Mouse (Mus musculus) hindbrain, postnatal 0 days (tissue): ENCODE results near the gene Pdk2. TPM values are rescaled to one million over a fixed set of nuclear protein-coding genes. Genes with fewer than 3 reads are reported as not detected.
A peak's percentile ranks its signal among the peaks of the same experiment; 100 is the strongest.

Experiments used
- ATAC-seq: fragments of 200-750 bp; cut with Nextera tagmentation; 2 replicates; pipeline ENCODE4 v1.8.0; 2017; ENCODE audit warnings: mild to moderate bottlenecking, moderate TSS enrichment, moderate library complexity
- DNase-seq: peaks from one replicate; pipeline ENCODE4 v3.0.0-alpha.2; 2015; ENCODE audit warnings: low spot score
- H3K27ac ChIP-seq: fragments of 300-500 bp; sonication (generic); 2 replicates; pipeline ENCODE4 v1.5.1; 2014; ENCODE audit warnings: mild to moderate bottlenecking
- H3K27me3 ChIP-seq: fragments of 300-500 bp; sonication (generic); 2 replicates; pipeline ENCODE4 v1.6.1; 2014; ENCODE audit warnings: low read length, mixed read lengths; ENCODE audit not compliant: insufficient read depth
- H3K36me3 ChIP-seq: fragments of 300-500 bp; sonication (generic); 2 replicates; pipeline ENCODE4 v1.6.1; 2014; ENCODE audit warnings: low read length, mixed read lengths; ENCODE audit not compliant: insufficient read depth
- H3K4me1 ChIP-seq: fragments of 300-500 bp; sonication (generic); 2 replicates; pipeline ENCODE4 v1.6.1; 2014; ENCODE audit warnings: antibody characterized with exemption, low read length, mixed read lengths; ENCODE audit not compliant: insufficient read depth
- H3K4me2 ChIP-seq: fragments of 300-500 bp; sonication (generic); 2 replicates; pipeline ENCODE4 v1.6.1; 2014; ENCODE audit warnings: low read depth, mild to moderate bottlenecking, low read length, moderate library complexity, mixed read lengths
- H3K4me3 ChIP-seq: fragments of 300-500 bp; sonication (generic); 2 replicates; pipeline ENCODE4 v1.5.1; 2014; ENCODE audit warnings: low read length
- H3K9ac ChIP-seq: fragments of 300-500 bp; sonication (generic); replicated peaks from 2 replicates; pipeline ENCODE4 v1.6.1; 2014; ENCODE audit warnings: mild to moderate bottlenecking, low read length, moderate library complexity, mixed read lengths
- H3K9me3 ChIP-seq: fragments of 300-500 bp; sonication (generic); 2 replicates; pipeline ENCODE4 v1.6.1; 2016; ENCODE audit warnings: low read length, mixed read lengths
- CTCF ChIP-seq: IDR thresholded peaks from 2 replicates; pipeline ENCODE4 v1.5.1; 2016; ENCODE audit warnings: antibody characterized with exemption, control low read depth, low read depth
- WGBS: fragments of 180-500 bp; shearing (Covaris S2); extraction: QIAGEN DNeasy Blood & Tissue Kit; methylation state at CpG from one replicate; pipeline ENCODE4 v1.1.7; 2014; 5-methylcytosine and 5-hydroxymethylcytosine counted together
- polyA plus RNA-seq: library from polyadenylated mRNA; unstranded; fragments of >200 nt; fragmentation: Nextera tagmentation; extraction: Ambion mirVana; gene quantifications from 2 replicates; pipeline ENCODE4 v1.2.1, GENCODE M21; 2015
- total RNA-seq: library from RNA; depleted of rRNA; stranded (reverse); fragments of >200 nt; gene quantifications from 2 replicates; pipeline ENCODE4 v1.2.3, GENCODE M21; 2014

The Pdk2 gene
- total and polyA plus RNA-seq, 2 experiments from 2014 or later, result 25.0 to 49.0 TPM

DNA sequence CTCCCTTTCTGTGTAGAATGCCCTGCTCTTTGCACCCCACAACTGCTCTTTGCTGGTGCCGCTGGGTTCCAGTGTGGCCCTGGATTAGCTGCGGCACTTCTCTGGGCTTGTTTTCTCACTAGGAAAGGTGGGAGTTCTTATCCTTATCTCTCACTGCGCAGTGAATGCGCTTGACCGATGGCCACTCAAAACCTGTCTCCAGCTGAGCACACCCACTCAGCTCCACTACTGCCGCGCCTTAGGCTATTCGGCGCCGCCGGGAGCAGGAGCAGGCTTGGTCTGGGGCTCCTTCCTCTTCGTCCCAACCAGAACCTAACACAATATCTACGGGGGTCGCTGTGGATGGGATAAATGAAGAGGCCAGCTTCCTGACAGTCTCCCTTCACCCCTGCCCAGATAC is 7.5 kb downstream of the Pdk2 start:
- ATAC-seq (no peak), DNase-seq (no peak)
- Histone ChIP-seq H3K27ac (no peak overlapping the region), H3K36me3 (0 out of 2 replicates have a peak, but pooled peaks cover 5% of the 10 kb centered on the region), H3K4me1 (no peaks in the 10 kb centered on the region), H3K4me3 (no peak overlapping the region), H3K9me3 (no peaks in the 10 kb centered on the region), H3K4me2 (no peak overlapping the region), H3K27me3 (no peaks in the 10 kb centered on the region), H3K9ac (no peak overlapping the region)
- 85% methylated on average over 14 of the region's 14 CpGs for WGBS
- no peak for TF ChIP-seq CTCF

DNA sequence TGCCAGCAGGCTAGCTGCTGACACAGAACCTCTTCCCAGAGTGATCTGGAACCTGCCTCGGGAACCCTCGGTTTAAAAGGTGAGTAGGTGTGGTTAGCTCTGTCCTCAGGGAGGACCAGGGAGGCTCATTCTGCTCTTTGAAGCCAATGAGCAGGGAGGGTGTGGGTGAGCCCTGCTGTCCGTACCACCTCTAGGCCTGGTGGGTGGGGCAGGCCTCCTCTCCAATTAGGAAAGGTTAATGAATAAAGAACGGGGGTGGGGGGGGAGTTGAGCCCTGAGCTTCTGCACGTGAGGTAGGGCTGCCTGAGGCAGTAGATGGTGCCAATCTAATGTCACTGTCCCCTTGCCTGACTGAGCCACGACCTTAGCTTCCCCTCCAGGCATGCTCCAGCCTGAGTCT is 8.2 kb downstream of the Pdk2 start:
- H3K4me3 ChIP-seq, result no peak overlapping the region
- no peak for DNase-seq
- WGBS, result 41% methylated on average over 6 of the region's 6 CpGs

DNA sequence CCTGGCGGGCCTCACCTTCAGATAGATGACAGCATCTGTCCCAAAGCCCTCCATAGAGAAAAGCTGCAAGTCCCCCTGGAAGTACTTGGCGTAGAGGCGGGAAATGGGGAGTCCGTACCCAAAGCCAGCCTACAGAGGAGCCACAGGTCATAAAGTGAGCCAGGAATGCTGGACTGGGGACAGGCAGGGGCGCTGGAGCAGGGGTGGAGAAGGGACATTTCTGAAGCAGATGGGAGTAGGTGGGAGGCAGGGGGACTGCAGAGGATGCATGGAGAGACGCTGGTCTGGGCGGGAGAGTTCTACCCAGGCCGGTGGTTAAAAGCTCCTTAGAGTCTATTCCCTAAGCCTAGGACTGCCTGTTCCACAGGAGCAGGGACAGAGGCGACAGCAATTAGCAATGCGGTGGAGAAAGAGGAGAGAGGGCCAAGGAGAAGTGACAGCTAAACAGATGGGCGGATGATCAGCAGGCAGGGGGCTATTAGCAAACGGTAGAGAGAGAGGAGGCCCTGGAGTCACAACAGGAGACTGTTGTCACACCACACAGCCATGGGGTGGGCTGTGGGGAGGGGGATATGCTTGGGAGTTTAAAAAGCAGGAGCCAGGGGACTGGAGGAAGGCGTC is 13.2 kb downstream of the Pdk2 start:
- H3K27ac ChIP-seq, result peak overlapping the region; percentile 68
- TF ChIP-seq CTCF, result no peak
- ATAC-seq (peak; percentile 5; the same call in 1 of the 2 replicates), DNase-seq (no peak)
- H3K4me1 ChIP-seq, result no peaks in the 10 kb centered on the region
- H3K36me3 ChIP-seq, result peaks cover 24% of the 10 kb centered on the region
- H3K9ac ChIP-seq, result no peak overlapping the region
- H3K4me2 ChIP-seq, result no peak overlapping the region
- H3K4me3 ChIP-seq, result no peak overlapping the region
- no peaks in the 10 kb centered on the region for H3K27me3 ChIP-seq
- WGBS, result 30% methylated on average over 13 of the region's 13 CpGs
- H3K9me3 ChIP-seq, result no peaks in the 10 kb centered on the region

More for the DNA sequence above, 8.2 kb downstream of the Pdk2 start:
- 0 out of 2 replicates have a peak, but pooled peaks cover 5% of the 10 kb centered on the region for H3K36me3 ChIP-seq
- H3K9ac ChIP-seq, result no peak overlapping the region
- no peaks in the 10 kb centered on the region for H3K4me1 ChIP-seq
- H3K4me2 ChIP-seq, result no peak overlapping the region
- H3K27ac ChIP-seq, result no peak overlapping the region
- TF ChIP-seq CTCF, result no peak
- H3K27me3 ChIP-seq, result no peaks in the 10 kb centered on the region
- no peaks in the 10 kb centered on the region for H3K9me3 ChIP-seq
- ATAC-seq, result no peak

DNA sequence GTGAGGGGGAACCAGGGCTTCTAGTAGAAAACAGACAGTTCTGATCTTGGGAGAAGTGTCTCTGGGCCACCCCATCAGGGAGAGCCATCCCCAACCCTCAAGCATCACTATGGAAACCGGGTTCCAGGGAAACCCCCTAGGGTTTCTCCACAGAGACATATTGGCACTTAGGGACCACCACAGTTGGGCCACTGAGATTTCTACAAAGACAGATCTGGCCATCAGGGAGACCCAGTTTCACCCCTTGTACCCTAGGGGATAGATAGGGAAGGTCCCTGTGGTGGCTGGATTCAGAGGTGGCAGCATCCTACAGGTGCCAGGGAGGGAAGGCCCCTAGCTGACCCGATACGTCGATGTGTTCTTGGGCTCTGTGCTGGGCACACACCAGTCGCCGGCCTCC is 14.3 kb downstream of the Pdk2 start:
- DNase-seq (no peak), ATAC-seq (no peak)
- H3K27ac ChIP-seq, result no peak overlapping the region
- TF ChIP-seq CTCF, result no peak
- no peaks in the 10 kb centered on the region for H3K9me3 ChIP-seq
- H3K4me3 ChIP-seq, result no peak overlapping the region
- H3K4me2 ChIP-seq, result no peak overlapping the region
- H3K4me1 ChIP-seq, result no peaks in the 10 kb centered on the region
- WGBS, result 72% methylated on average over 6 of the region's 6 CpGs
- no peak overlapping the region for H3K9ac ChIP-seq
- H3K36me3 ChIP-seq, result peaks cover 33% of the 10 kb centered on the region
- H3K27me3 ChIP-seq, result no peaks in the 10 kb centered on the region

DNA sequence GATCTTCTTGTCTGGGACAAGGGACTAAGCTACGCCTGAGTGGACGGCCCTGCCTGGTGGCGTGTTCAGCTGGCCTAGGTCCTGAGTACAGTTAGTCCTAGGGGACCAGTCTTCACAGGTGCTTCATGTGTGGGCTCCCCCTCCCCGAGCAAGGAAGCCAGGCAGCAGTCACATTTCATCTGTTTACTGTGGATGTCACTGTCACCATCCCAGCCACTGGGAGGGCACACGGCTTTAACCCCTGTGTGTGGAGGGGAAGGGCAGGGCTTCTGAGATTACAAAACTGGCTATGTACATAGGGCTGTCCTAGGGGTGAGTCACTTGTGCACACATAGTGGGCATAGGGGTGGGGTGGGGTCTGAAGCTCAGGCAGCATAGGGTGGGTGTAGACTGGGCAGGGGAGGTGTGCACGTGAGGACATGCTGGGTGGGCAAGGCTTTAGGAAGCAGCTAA is 15.0 kb downstream of the Pdk2 start:
- Histone ChIP-seq H3K9ac (no peak overlapping the region), H3K4me1 (no peaks in the 10 kb centered on the region), H3K36me3 (peaks cover 38% of the 10 kb centered on the region), H3K4me3 (no peak overlapping the region), H3K4me2 (no peak overlapping the region), H3K27me3 (no peaks in the 10 kb centered on the region), H3K9me3 (no peaks in the 10 kb centered on the region), H3K27ac (0 out of 2 replicates have a peak overlapping the region, but pooled peaks have one; percentile 77)
- no peak for TF ChIP-seq CTCF
- ATAC-seq (0 out of 2 replicates have a peak, but pooled peaks have one; percentile 21), DNase-seq (no peak)
- WGBS, result 62% methylated on average over 6 of the region's 6 CpGs

DNA sequence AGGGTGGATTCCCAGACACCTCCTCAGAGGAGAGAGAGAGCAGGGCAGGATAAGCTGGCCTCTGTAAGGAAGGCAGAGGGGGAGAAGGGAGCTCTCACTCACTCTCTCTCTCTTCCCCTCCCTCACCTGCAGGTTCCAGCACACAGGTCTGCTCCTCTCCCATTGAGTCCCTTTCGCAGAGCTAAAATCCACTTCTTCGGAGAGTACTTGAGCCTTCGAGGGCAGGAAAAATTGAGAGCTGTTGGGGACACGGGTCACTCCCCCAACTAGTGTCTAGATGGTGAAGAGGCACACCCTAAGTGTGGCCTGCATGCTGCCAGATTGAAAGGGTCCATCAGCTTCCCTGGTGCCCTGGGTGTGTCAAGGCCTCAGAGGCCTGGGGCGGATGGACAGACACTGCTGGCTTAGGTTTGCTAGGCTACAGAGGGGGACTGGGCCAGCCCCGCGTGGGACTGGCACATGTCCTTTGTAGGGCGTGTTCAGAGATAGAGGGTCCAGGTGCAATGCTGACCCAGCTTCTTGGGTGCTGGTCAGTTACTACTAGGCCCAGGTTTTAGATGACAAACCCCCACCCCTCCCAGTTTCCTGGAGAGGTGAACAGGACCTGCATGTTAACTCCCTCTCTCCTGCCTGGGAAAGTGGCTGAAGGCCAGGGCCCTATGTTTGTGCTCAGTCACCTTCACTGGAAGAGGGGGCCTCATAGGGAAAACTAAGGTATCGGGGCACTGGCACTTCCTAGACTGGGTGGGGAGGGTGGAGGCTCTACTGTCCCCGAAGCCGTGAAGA is 15.7 kb downstream of the Pdk2 start:
- Histone ChIP-seq H3K27me3 (no peaks in the 10 kb centered on the region), H3K4me2 (no peak overlapping the region), H3K9ac (no peak overlapping the region), H3K4me1 (no peaks in the 10 kb centered on the region), H3K36me3 (peaks cover 44% of the 10 kb centered on the region), H3K27ac (peak overlapping the region; percentile 77), H3K4me3 (no peak overlapping the region), H3K9me3 (no peaks in the 10 kb centered on the region)
- no peak for DNase-seq
- WGBS, result 82% methylated on average over 11 of the region's 11 CpGs
- ATAC-seq, result no peak
- no peak for TF ChIP-seq CTCF
